Mouse (Mus musculus) stomach, embryonic 14.5 days (tissue): ENCODE measurements at regions not wholly inside any gene's neighbourhood (a gene's known extent, or its start where the extent isn't known, plus 50 kb on each side); places are given as distances from the start of the nearest gene placed in this dataset.
A peak's percentile ranks its signal among the peaks of the same experiment; 100 is the strongest.

Source experiments
- ATAC-seq: fragments of 200-750 bp; cut with Nextera tagmentation; 2 replicates; pipeline ENCODE4 v1.8.0; 2017; ENCODE audit warnings: low read depth, moderate TSS enrichment; ENCODE audit not compliant: insufficient number of reproducible peaks, insufficient read depth, low FRiP score
- H3K27ac ChIP-seq: fragments of 300-500 bp; sonication (generic); 2 replicates; pipeline ENCODE4 v1.5.1; 2014; ENCODE audit warnings: mild to moderate bottlenecking, low read length, moderate library complexity, mixed read lengths
- H3K27me3 ChIP-seq: fragments of 300-500 bp; sonication (generic); 2 replicates; pipeline ENCODE4 v1.6.1; 2014; ENCODE audit warnings: low read length, control low read depth, mixed read lengths; ENCODE audit not compliant: control insufficient read depth, insufficient read depth
- H3K36me3 ChIP-seq: fragments of 300-500 bp; sonication (generic); 2 replicates; pipeline ENCODE4 v1.6.1; 2014; ENCODE audit warnings: mild to moderate bottlenecking, control low read depth, low read length, moderate library complexity, mixed read lengths; ENCODE audit not compliant: control insufficient read depth, insufficient read depth
- H3K4me1 ChIP-seq: fragments of 300-500 bp; sonication (generic); 2 replicates; pipeline ENCODE4 v1.6.1; 2014; ENCODE audit warnings: low read length, control low read depth, mixed read lengths; ENCODE audit not compliant: control insufficient read depth, insufficient read depth
- H3K4me2 ChIP-seq: fragments of 300-500 bp; sonication (generic); replicated peaks from 2 replicates; pipeline ENCODE4 v1.6.1; 2014; ENCODE audit warnings: low read depth, low read length, control low read depth
- H3K4me3 ChIP-seq: fragments of 300-500 bp; sonication (generic); 2 replicates; pipeline ENCODE4 v1.5.1; 2014; ENCODE audit warnings: low read depth, low read length, control low read depth
- H3K9ac ChIP-seq: fragments of 300-500 bp; sonication (generic); replicated peaks from 2 replicates; pipeline ENCODE4 v1.6.1; 2014; ENCODE audit warnings: low read depth, mild to moderate bottlenecking, control low read depth, low read length, moderate library complexity, mixed read lengths
- H3K9me3 ChIP-seq: fragments of 300-500 bp; sonication (generic); 2 replicates; pipeline ENCODE4 v1.6.1; 2016; ENCODE audit warnings: low read depth, low read length, control low read depth; ENCODE audit not compliant: control insufficient read depth
- WGBS: fragments of 180-500 bp; shearing (Covaris S2); extraction: QIAGEN DNeasy Blood & Tissue Kit; methylation state at CpG from one replicate; pipeline ENCODE4 v1.1.7; 2014; 5-methylcytosine and 5-hydroxymethylcytosine counted together

DNA sequence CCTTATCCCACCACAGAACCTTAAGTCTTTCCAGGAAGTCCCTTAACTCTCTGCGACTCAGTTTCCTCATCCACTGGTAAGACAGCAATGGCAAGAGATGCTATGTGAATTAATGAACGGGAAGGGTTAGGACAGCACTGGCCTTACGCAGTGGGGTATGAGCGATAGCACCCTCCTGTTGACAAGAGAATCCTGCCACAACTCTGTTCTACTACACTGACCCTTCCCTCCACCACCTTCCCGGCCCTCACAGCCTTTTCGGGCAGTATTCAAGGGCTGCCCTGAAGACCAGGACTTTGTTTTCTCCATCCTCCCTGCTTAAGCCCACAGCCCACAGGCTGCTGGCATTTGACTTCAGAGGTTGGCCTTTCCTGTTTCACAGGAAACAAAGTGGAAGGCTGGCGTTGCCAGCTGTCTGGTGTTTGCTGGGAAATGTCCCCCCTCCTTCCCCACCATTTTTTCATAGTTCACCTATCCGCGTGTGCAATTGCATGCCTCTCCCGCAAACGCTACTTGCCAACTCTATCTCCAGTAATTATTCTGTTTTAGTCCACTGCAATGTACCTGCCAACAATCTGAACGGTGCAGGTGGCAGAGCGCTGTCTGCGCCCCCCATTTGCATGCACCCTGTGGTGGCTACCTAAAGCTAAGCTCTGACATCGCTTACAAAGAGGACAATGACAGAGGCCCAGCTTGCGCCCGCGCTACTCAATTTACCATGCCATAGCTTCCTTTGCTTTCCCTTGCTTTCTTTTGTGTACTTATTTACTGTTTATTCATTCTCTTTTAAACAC is 251.2 kb upstream of the Sp8 start:
- ATAC-seq = no peak
- Histone ChIP-seq H3K4me3 (no peak overlapping the region), H3K27ac (no peak overlapping the region), H3K4me1 (no peaks in the 10 kb centered on the region), H3K9me3 (no peaks in the 10 kb centered on the region), H3K27me3 (no peaks in the 10 kb centered on the region), H3K9ac (no peak overlapping the region), H3K36me3 (no peaks in the 10 kb centered on the region), H3K4me2 (no peak overlapping the region)
- 44% methylated on average over 18 of the region's 18 CpGs for WGBS

GRCm38 (mm10) chr12:118583829-118584628 is 262.1 kb upstream of the Sp8 start:
- H3K36me3 ChIP-seq = no peaks in the 10 kb centered on the region
- H3K9me3 ChIP-seq = no peaks in the 10 kb centered on the region
- H3K9ac ChIP-seq = no peak overlapping the region
- H3K27ac ChIP-seq = no peak overlapping the region
- no peak overlapping the region for H3K4me2 ChIP-seq
- no peaks in the 10 kb centered on the region for H3K27me3 ChIP-seq
- no peak overlapping the region for H3K4me3 ChIP-seq
- ATAC-seq = no peak
- H3K4me1 ChIP-seq = no peaks in the 10 kb centered on the region
- 71% methylated on average over 12 of the region's 12 CpGs for WGBS

DNA sequence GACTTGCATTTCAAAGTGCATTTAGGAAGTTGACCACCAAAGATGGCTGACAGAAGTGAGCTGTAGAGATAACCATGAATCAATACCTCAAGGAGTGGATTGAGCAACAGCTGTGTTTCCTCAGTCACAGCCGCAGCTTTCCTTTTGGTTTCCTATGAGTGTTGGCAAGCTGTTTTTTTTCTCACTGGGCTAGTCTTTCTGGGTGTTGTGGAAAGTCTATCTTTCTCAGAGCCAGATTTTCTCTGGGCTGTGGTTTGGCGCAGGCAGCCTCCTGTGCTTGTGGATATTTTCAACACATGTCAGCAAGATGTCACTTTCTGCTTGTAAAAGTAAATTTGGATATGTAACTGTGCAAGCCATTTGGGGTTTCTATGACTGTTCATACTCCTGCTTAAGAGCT is 268.6 kb upstream of the Sp4 start:
- no peak for ATAC-seq
- WGBS = 38% methylated on average over 2 of the region's 2 CpGs
- H3K36me3 ChIP-seq = no peaks in the 10 kb centered on the region

GRCm38 (mm10) chr12:118566681-118567080 is 265.4 kb upstream of the Sp4 start:
- no peak for ATAC-seq
- no peak overlapping the region for H3K4me2 ChIP-seq

More for the DNA sequence above, 268.6 kb upstream of the Sp4 start:
- no peaks in the 10 kb centered on the region for H3K9me3 ChIP-seq
- H3K4me3 ChIP-seq = no peak overlapping the region
- H3K4me2 ChIP-seq = no peak overlapping the region
- no peak overlapping the region for H3K27ac ChIP-seq
- no peaks in the 10 kb centered on the region for H3K27me3 ChIP-seq
- no peak overlapping the region for H3K9ac ChIP-seq
- H3K4me1 ChIP-seq = no peaks in the 10 kb centered on the region

DNA sequence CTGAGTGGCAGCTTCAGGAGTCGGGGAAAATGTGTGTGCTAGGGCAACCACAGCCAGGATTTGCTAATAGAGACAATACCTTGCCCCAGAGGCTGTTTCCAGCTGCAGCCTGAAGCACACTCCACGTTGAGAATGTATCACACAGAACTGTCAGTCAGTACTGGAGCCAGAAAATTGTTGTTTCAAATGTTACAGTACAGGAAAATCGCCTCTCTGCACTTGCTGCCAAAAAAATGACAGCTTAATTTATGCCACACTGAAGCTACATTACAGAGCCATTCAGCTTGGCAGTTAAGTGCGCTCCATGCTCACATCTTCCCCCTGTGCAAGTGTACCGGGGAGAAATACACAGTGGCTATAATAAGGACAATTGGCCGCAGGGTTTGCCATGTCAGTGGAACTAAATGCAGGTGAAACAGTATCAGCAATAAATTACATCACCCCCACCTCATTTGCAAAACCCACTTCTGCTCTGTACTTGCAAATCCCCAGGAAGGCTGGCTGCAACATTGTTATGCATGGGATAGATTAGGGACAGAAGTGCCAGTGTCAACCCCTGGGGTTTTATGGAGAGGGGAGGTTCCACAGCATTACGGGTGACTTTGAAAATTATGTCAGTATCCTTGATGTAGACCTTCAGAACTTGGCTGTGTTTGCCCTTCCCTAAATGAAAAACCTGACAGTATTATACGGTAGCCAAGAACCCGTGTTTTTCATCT is 263.3 kb upstream of the Sp4 start:
- H3K4me1 ChIP-seq = no peaks in the 10 kb centered on the region
- no peak overlapping the region for H3K4me3 ChIP-seq
- H3K36me3 ChIP-seq = no peaks in the 10 kb centered on the region
- H3K27ac ChIP-seq = no peak overlapping the region
- H3K4me2 ChIP-seq = no peak overlapping the region
- H3K27me3 ChIP-seq = no peaks in the 10 kb centered on the region
- no peaks in the 10 kb centered on the region for H3K9me3 ChIP-seq
- WGBS = 32% methylated on average over 9 of the region's 9 CpGs
- no peak for ATAC-seq
- no peak overlapping the region for H3K9ac ChIP-seq

More at GRCm38 (mm10) chr12:118566681-118567080, 265.4 kb upstream of the Sp4 start:
- no peaks in the 10 kb centered on the region for H3K27me3 ChIP-seq
- H3K4me1 ChIP-seq = no peaks in the 10 kb centered on the region
- H3K36me3 ChIP-seq = no peaks in the 10 kb centered on the region
- H3K27ac ChIP-seq = no peak overlapping the region
- no peak overlapping the region for H3K4me3 ChIP-seq
- H3K9ac ChIP-seq = no peak overlapping the region
- H3K9me3 ChIP-seq = no peaks in the 10 kb centered on the region

- Histone ChIP-seq H3K4me2 (no peak overlapping the region), H3K36me3 (no peaks in the 10 kb centered on the region), H3K27ac (no peak overlapping the region), H3K9me3 (no peaks in the 10 kb centered on the region), H3K4me1 (no peaks in the 10 kb centered on the region), H3K4me3 (no peak overlapping the region), H3K27me3 (no peaks in the 10 kb centered on the region), H3K9ac (no peak overlapping the region)
- 49% methylated on average over 2 of the region's 2 CpGs for WGBS
- ATAC-seq = no peak
These were observed 261.0 kb upstream of the Sp4 start for GRCm38 (mm10) chr12:118562226-118562625.

DNA sequence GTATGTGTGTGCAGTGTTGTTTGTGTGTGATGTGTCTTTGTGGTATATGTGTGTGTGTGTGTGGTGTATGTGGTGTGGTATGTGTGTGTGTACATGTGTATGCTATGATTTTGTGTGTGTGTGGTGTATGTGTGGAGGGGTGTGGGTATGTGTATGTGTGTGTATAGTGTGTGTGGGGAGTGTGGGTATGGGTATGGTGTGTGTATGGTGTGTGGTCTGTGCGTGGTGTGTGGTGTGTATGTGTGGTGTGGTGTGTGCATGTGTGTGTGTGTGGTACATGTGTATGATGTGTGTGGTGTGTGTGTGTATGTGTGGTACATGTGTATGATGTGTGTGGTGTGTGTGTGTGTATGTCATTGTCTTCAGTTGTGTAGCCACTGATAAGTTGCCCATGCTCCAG is 247.8 kb upstream of the Sp4 start:
- peak; percentile 28; the same call in 1 of the 2 replicates for ATAC-seq
- no peak overlapping the region for H3K4me3 ChIP-seq
- H3K27ac ChIP-seq = no peak overlapping the region
- H3K4me2 ChIP-seq = no peak overlapping the region
- no peaks in the 10 kb centered on the region for H3K27me3 ChIP-seq
- H3K4me1 ChIP-seq = no peaks in the 10 kb centered on the region
- H3K9ac ChIP-seq = no peak overlapping the region
- H3K36me3 ChIP-seq = no peaks in the 10 kb centered on the region
- H3K9me3 ChIP-seq = no peaks in the 10 kb centered on the region
- 91% methylated on average over 1 of the region's 1 CpGs for WGBS

DNA sequence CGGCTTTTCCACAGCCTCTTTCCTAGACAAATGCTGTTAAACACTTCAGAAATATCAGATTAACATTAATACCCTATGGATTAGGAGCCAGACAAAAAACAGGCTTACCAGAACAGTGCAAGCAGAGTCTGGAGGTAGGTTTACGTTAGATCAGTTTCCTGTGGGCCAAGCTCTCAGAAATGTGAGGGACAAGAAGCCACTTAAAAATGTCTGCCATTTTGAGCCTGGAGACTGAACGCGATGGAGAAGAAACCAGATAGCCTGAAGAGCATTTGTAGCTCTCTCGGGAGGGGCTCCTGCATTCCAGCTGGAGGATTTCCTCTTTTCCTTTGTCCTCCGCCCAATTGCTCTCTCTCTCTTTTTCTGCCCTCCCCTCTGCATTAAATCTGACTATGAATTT is 239.1 kb upstream of the Sp4 start:
- ATAC-seq = no peak
- Histone ChIP-seq H3K9ac (no peak overlapping the region), H3K4me2 (no peak overlapping the region), H3K9me3 (no peaks in the 10 kb centered on the region), H3K4me1 (no peaks in the 10 kb centered on the region), H3K4me3 (no peak overlapping the region), H3K27me3 (no peaks in the 10 kb centered on the region), H3K36me3 (no peaks in the 10 kb centered on the region), H3K27ac (no peak overlapping the region)
- 30% methylated on average over 6 of the region's 6 CpGs for WGBS
